Mouse (Mus musculus) spleen, adult 2 months (tissue): ENCODE results near the gene Srrd. TPM values are rescaled to one million over a fixed set of nuclear protein-coding genes. Genes with fewer than 3 reads are reported as not detected.
"Not testable (repeated sequence)": the region's sequence is repeated elsewhere in the genome, so short reads cannot be mapped to it uniquely, and the experiment has no call there.

Source experiments
- DNase-seq, 2 experiments: peaks; one replicate each; pipeline versions ENCODE4 v3.0.0 to v3.0.0-alpha.2; 2012 to 2021; ENCODE audit warnings: low spot score in 2 of 2, low read depth in 1 of 2
- H3K27ac ChIP-seq: fragments of 200-500 bp; 2 replicates; pipeline ENCODE4 v1.5.1; 2012; ENCODE audit warnings: low read length, inconsistent platforms; ENCODE audit not compliant: insufficient read depth
- H3K27me3 ChIP-seq: fragments of 200-500 bp; 2 replicates; pipeline ENCODE4 v1.6.1; 2012; ENCODE audit warnings: mild to moderate bottlenecking, moderate library complexity, low read length, inconsistent platforms; ENCODE audit not compliant: control insufficient read depth, insufficient read depth
- H3K36me3 ChIP-seq: fragments of 200-500 bp; 2 replicates; pipeline ENCODE4 v1.6.1; 2012; ENCODE audit warnings: mild to moderate bottlenecking, low read length, inconsistent platforms; ENCODE audit not compliant: control insufficient read depth, insufficient read depth
- H3K4me1 ChIP-seq: fragments of 200-500 bp; 2 replicates; pipeline ENCODE4 v1.6.1; 2011; ENCODE audit warnings: inconsistent platforms; ENCODE audit not compliant: control insufficient read depth, insufficient read depth, insufficient read length
- H3K4me3 ChIP-seq: fragments of 200-500 bp; 2 replicates; pipeline ENCODE4 v1.5.1; 2011; ENCODE audit warnings: mild to moderate bottlenecking, inconsistent platforms; ENCODE audit not compliant: insufficient read depth, insufficient read length; ENCODE audit errors: extremely low read depth
- CTCF ChIP-seq: fragments of 200-500 bp; IDR thresholded peaks from 2 replicates; pipeline ENCODE4 v1.5.1; 2011; ENCODE audit warnings: mild to moderate bottlenecking, inconsistent platforms; ENCODE audit not compliant: insufficient read depth, insufficient read length, insufficient replicate concordance; ENCODE audit errors: extremely low read depth
- POLR2A ChIP-seq: fragments of 200-500 bp; IDR thresholded peaks from 2 replicates; pipeline ENCODE4 v1.6.1; 2011; ENCODE audit warnings: low read depth, low read length, inconsistent platforms
- whole genome bisulfite sequencing: fragments of 180-500 bp; shearing (Covaris S2); methylation state at CpG from one replicate; pipeline ENCODE4 v1.1.7; 2018; 5-methylcytosine and 5-hydroxymethylcytosine counted together
- polyA plus RNA-seq: library from polyadenylated mRNA; depleted of rRNA; stranded (reverse); fragments of >200 nt; gene quantifications from 2 replicates; pipeline ENCODE4 v1.2.3, GENCODE M21; 2012

Gene Srrd
- polyA plus RNA-seq, 1 experiment: 30.8 TPM

GRCm38 (mm10) chr5:112320379-112320778 is 22.5 kb downstream of the Srrd start:
- Histone ChIP-seq H3K27ac (no peak overlapping the region), H3K4me1 (peaks cover 5% of the 10 kb centered on the region; the same call in 1 of the 2 replicates), H3K36me3 (peaks cover 3% of the 10 kb centered on the region; the same call in 1 of the 2 replicates), H3K4me3 (no peak overlapping the region), H3K27me3 (no peaks in the 10 kb centered on the region)
- 86% methylated on average over 5 of the region's 5 CpGs for WGBS
- DNase-seq: no peak
- TF ChIP-seq POLR2A (no peak), CTCF (no peak)

DNA sequence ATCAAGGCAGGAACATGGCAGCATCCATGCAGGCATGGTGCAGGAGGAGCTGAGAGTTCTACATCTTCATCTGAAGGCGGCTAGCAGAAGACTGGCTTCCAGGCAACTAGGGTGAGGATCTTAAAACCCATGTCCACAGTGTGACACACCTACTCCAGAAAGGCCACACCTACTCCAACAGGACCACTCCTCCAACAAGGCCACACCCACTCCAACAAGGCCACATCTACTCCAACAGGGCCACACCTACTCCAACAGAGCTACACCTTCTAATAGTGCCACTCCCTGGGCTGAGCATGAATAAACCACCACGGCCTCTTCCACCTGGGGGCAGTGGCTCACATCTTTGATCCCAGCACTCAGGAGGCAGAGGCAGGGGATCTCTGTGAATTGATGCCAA is 23.5 kb downstream of the Srrd start:
- not testable (repeated sequence) for H3K4me1 ChIP-seq, DNase-seq, H3K27me3 ChIP-seq, H3K36me3 ChIP-seq, H3K27ac ChIP-seq, H3K4me3 ChIP-seq
- WGBS: 71% methylated on average over 2 of the region's 2 CpGs

DNA sequence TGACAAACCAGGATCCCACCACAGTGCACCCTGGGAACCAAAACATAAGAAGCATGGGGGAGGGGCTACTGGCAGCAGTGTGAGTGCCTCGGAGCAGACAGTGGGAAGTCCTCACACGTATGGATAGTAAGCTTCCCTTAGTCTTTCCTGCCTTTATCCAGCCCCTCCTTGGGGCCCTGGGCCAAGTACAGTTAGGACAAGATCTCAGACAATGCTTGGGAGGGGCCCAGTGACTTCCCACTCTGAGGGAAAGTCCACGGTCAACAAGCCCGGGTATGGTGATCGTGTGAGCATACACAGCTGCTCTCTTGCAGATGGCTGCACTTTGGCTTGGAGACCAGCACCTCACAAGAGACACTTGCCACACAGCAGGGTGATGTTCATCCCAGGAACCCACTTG is 25.5 kb downstream of the Srrd start:
- Histone ChIP-seq H3K36me3 (peaks cover 13% of the 10 kb centered on the region), H3K4me1 (no peaks in the 10 kb centered on the region), H3K27me3 (no peaks in the 10 kb centered on the region), H3K4me3 (no peak overlapping the region), H3K27ac (no peak overlapping the region)
- 27% methylated on average over 5 of the region's 5 CpGs for WGBS
- no peak for TF ChIP-seq CTCF
- no peak for TF ChIP-seq POLR2A
- DNase-seq: no peak

- TF ChIP-seq CTCF: no peak
- no peak for TF ChIP-seq POLR2A
- WGBS: 81% methylated on average over 5 of the region's 5 CpGs
- H3K27me3 ChIP-seq: no peaks in the 10 kb centered on the region
- peaks cover 13% of the 10 kb centered on the region for H3K36me3 ChIP-seq
- H3K4me1 ChIP-seq: no peaks in the 10 kb centered on the region
- H3K27ac ChIP-seq: no peak overlapping the region
- no peak for DNase-seq
- no peak overlapping the region for H3K4me3 ChIP-seq
These were observed 26.4 kb downstream of the Srrd start for GRCm38 (mm10) chr5:112316468-112316867.

DNA sequence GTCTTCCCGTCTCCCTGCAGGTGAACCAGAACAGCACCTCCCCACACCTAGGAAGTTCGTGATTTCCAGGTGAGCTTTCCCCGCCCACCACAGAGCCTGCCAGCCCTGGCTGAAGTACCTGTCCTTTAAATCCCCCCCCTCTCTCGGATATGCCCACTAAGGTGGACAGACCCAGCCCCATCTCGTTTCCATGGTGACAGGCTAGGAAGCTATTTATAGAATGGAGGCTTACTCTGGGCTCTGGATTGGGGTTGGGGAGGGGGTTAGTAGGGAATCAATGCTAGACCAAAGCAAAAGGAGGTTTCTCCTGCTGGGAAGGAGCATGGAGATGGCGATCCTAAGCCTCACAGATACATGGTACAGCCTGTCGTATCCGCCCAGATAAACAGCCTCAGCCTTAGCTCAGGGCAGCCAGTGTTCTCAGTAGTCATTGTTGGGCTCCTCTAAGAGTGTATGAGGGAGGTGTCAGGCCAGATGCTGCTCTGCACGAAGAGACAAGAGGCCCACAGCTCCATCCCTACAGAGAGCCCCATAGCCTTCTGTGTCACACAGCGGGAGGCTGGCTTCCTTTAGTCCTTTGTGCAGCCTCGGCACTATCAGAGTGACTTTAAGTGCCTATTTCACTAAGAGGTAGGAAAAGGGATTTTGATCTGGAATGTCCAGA is 29.5 kb downstream of the Srrd start:
- WGBS: 92% methylated on average over 11 of the region's 11 CpGs
- no peak overlapping the region for H3K27ac ChIP-seq
- no peak for DNase-seq
- H3K4me1 ChIP-seq: no peaks in the 10 kb centered on the region
- H3K36me3 ChIP-seq: peaks cover 28% of the 10 kb centered on the region
- H3K27me3 ChIP-seq: no peaks in the 10 kb centered on the region
- no peak for TF ChIP-seq POLR2A
- no peak for TF ChIP-seq CTCF
- no peak overlapping the region for H3K4me3 ChIP-seq

DNA sequence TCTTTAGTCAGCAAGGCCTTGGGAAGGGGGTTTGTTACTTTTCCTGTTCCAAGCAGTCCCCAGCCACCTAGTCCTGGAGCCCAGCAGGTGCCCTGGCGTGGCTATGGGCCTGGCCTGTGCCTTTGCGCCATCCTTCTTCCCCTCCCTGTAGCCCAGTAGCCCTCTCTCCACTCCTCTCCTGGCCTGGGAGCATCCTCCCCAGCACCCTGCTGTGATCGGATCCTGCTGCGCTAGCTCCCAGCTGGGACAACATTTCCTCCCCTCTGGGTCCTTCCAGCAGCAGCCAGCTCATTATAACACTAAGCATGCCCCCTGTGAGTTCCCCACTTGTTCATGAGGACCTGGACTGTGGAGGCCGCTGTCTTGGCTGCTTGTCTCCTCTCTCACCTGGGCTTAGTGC is 37.0 kb downstream of the Srrd start:
- 95% methylated on average over 5 of the region's 5 CpGs for WGBS

GRCm38 (mm10) chr5:112302310-112302709 is 40.5 kb downstream of the Srrd start:
- WGBS: 71% methylated on average over 5 of the region's 5 CpGs
- TF ChIP-seq CTCF (no peak), POLR2A (no peak)
- H3K4me3 ChIP-seq: no peak overlapping the region
- DNase-seq: no peak
- peaks cover 8% of the 10 kb centered on the region for H3K36me3 ChIP-seq
- 0 out of 2 replicates have a peak overlapping the region, but pooled peaks have one; percentile 19 for H3K27ac ChIP-seq
- peaks cover 32% of the 10 kb centered on the region for H3K4me1 ChIP-seq
- no peaks in the 10 kb centered on the region for H3K27me3 ChIP-seq

More for the DNA sequence above, 37.0 kb downstream of the Srrd start:
- no peak for DNase-seq
- H3K4me1 ChIP-seq: peaks cover 3% of the 10 kb centered on the region
- H3K36me3 ChIP-seq: peaks cover 35% of the 10 kb centered on the region
- TF ChIP-seq CTCF (no peak), POLR2A (no peak)
- H3K27ac ChIP-seq: no peak overlapping the region
- no peak overlapping the region for H3K4me3 ChIP-seq
- no peaks in the 10 kb centered on the region for H3K27me3 ChIP-seq
